ENCODE assay signal across 8 mouse cellular contexts in genomic region chr11:19760861-19761693, GRCm38 (mm10).
DNase-seq lines count a peak whose midpoint lies in the region; ATAC-seq lines count a peak whose summit lies in the region.

No protein-coding gene starts in this region.

- H3K27me3 ChIP-seq in intestine, embryonic 16.5 days (replicated peaks; ENCODE audit: control insufficient read depth, insufficient read depth, low read length), result no peaks in the 10 kb centered on the region

- WGBS in intestine, embryonic 16.5 days, result 9% methylated on average over 16 of the region's 16 CpGs

- DNase-seq in 3134 (ENCODE audit: extremely low read depth, insufficient read length, low spot score), result peak; percentile 13
- DNase-seq in adrenal gland, adult 8-10 months, result peak; percentile 39
- peak; percentile 75 for DNase-seq in embryo, embryonic 9.5 days (ENCODE audit: extremely low spot score)
- DNase-seq in gastrocnemius, postnatal 36 days, result peak; percentile 34 to 41
- DNase-seq in left cerebral cortex, postnatal 10 days (ENCODE audit: extremely low spot score in 1 of 2, low spot score in 2 of 2), result peak; percentile 53 to 57
- DNase-seq in right cerebral cortex, postnatal 25 days, result peak; percentile 53

- H3K36me3 ChIP-seq in intestine, embryonic 16.5 days (ENCODE audit: control insufficient read depth, insufficient read depth, low read length), result no peaks in the 10 kb centered on the region

- H3K9me3 ChIP-seq in intestine, embryonic 16.5 days (ENCODE audit: control insufficient read depth, low read length), result no peaks in the 10 kb centered on the region

- H3K4me2 ChIP-seq in intestine, embryonic 16.5 days (ENCODE audit: low read depth, low read length), result peak overlapping the region; percentile 34

- no peak overlapping the region for H3K9ac ChIP-seq in intestine, embryonic 16.5 days (ENCODE audit: low read depth, low read length)

- 0 out of 2 replicates have a peak, but pooled peaks have one; percentile 26 for ATAC-seq in intestine, embryonic 16.5 days
- ATAC-seq in megakaryocyte progenitor cell, adult 5-6 weeks (replicated peaks; ENCODE audit: poor library complexity), result peak; percentile 77

- H3K4me1 ChIP-seq in intestine, embryonic 16.5 days (ENCODE audit: control insufficient read depth, insufficient read depth, low read length), result no peaks in the 10 kb centered on the region

- peak overlapping the region; percentile 32 for H3K4me3 ChIP-seq in intestine, embryonic 16.5 days (ENCODE audit: low read length)

- no peak overlapping the region for H3K27ac ChIP-seq in intestine, embryonic 16.5 days (ENCODE audit: low read length)

- intact Hi-C loops in gastrocnemius, postnatal 36 days (cut with DNase I), result loop anchor here (2.0 to 5.0 kb wide), 4 partner anchors 89 to 882 kb away; no protein-coding TSS in a partner anchor
- intact Hi-C loops in left cerebral cortex, postnatal 10 days (cut with DNase I), result loop anchor here (2.0 kb wide), 2 partner anchors 734 to 882 kb away; no protein-coding TSS in a partner anchor

Comparison
In these comparisons a context has a peak if more than half of its experiments do, and no peak if none do; other contexts are left out.
1. DNase-seq: peak in every context shown above with its lines; median percentile 75 in embryo, embryonic 9.5 days; 55 in left cerebral cortex, postnatal 10 days; 53 in right cerebral cortex, postnatal 25 days; 39 in adrenal gland, adult 8-10 months; 38 in gastrocnemius, postnatal 36 days; 13 in 3134.